Mouse (Mus musculus) brain, embryonic 14.5 days (tissue): ENCODE measurements around the gene Cyp4a10.
"Not testable (repeated sequence)": the region's sequence is repeated elsewhere in the genome, so short reads cannot be mapped to it uniquely, and the experiment has no call there.

Experiments used
- CTCF ChIP-seq: fragments of 200-500 bp; IDR thresholded peaks from 2 replicates; pipeline ENCODE4 v1.5.1; 2012; ENCODE audit warnings: inconsistent platforms, mild to moderate bottlenecking, moderate library complexity, borderline replicate concordance; ENCODE audit not compliant: insufficient read depth, insufficient read length; ENCODE audit errors: extremely low read depth
- POLR2A ChIP-seq: fragments of 200-500 bp; IDR thresholded peaks from 2 replicates; pipeline ENCODE4 v1.6.1; 2012; ENCODE audit warnings: mild to moderate bottlenecking, inconsistent platforms, borderline replicate concordance; ENCODE audit not compliant: poor library complexity, insufficient read depth, insufficient read length, severe bottlenecking; ENCODE audit errors: extremely low read depth

DNA sequence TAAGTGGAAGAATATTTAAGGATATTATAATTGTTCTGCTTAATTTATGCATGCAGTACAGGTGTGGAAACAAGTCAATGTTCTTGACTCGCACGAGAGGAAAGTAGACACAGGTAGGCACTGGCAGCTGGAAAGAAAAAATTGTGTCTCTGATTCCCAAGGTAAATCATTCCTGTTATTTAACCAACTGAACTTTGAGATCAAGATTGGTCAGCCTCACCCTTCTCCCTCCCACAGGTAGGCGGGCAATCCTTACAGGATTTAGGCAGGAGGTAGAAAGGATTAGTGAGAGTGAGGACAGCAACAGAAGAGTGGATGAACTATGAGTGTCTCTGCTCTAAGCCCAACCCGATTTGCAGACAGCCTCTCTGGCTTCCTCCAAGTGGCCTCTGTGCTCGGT lies at the start of gene Cyp4a10:
- TF ChIP-seq CTCF, POLR2A: not testable (repeated sequence)
